Mouse (Mus musculus): ENCODE results near the gene Mfap1b.

DNA sequence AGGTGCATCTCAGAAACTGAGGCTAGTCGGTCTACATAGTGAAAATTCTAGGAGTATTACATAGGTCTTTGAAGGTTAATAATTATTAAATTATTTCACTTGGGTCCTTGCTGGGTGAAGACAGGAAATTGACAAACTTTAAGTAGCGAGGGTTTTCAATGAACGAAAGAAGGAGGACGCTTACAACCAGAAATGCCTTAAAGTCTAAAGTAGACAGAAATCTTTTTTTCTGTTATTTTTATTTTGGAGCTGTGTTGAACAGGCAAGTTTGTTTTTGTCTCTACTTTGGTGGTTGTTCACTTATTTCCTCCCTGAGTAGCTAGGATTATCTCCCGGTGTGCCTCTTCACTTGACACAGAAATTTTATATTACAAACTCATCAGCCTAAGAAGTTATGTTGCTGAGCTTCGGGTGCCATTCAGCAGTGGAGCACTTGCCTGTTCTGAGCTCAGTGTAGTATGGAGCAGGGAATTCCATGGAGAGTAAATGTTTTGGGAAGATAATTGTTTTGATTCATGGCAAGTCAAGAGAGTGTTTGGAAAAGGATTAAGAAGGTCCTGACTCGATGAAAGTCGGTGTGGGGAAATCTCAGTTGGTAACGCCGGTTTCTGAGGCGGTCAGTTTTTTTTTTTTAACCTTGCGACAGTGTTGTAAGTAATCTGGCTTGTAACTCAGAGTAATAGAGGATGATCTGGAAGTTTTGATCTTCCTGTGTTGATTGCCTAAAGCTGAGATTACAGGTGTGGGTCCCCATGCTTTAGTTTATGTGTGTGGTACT lies 33.5 kb upstream of the Mfap1b start:
- TF ChIP-seq GATA1 (IDR thresholded peaks at IDR 0.05; ENCODE audit: borderline replicate concordance, low read length) (no peak), CTCF (IDR thresholded peaks at IDR 0.05; ENCODE audit: low read depth, low read length) (no peak)
